Mouse (Mus musculus) retina, adult 2 months (tissue): ENCODE data around the gene Lef1.

Source experiments
- DNase-seq: peaks from one replicate; pipeline ENCODE4 v3.0.0-alpha.2; 2012; ENCODE audit warnings: low read depth, low spot score

The Lef1 gene

DNA sequence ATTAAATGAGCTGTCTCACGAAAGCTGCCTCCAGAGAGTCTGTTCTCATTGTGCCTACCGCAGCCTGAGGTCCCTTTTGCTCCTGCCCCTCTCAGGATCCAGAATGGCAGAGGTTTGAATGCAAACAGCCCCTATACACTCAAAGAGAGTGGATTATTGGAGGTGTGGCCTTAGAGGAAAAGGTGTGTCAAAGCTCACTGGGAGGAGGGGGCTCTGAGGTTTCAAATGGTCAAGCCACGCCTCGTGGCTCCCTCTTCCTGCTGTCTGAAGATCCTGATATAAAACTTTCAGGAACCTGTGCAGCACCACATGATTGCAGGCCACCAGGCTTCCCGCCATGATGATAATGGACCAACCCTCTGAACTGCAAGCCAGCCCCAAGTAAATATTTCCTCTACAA, 137.6 kb downstream of the Lef1 start:
- no peak for DNase-seq

DNA sequence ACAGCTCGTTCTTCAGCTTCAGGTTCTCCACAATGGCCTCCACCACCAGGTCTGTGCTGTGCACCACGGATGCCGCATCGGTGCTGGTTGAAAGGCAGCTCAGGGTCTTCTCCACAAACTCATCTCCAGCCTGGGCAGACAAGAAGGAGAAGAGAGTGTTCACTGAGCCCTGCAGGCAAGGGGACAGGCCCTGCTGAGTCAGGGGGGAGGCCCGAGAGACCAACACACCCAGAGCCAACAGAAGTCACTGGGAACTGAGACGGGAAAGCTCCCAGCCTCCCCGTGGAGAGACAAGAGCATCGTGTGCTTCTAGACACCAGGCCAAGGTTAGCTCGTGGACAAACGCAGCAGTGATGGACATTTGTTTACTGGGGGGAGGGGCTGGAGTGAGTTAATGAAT, 138.2 kb downstream of the Lef1 start:
- DNase-seq: no peak

DNA sequence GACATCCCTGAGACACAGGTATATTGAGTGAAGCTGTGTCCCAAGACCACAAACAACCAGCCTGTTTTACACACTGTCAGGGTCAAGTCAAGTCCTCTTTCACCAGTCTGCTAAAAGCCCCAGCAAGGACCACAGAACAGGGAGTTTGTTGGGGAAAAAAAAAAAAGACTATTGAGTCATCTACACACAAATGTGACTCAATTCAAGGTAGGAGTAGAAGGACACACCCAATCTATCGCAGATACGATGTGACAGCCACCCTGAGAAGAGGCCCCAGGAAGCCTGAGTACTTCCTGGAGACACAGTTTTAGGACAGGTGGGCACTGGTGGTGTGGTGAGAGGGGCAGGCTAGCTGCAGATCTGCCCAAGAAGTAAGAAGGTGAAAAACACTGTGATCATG, 140.0 kb downstream of the Lef1 start:
- DNase-seq: no peak

DNA sequence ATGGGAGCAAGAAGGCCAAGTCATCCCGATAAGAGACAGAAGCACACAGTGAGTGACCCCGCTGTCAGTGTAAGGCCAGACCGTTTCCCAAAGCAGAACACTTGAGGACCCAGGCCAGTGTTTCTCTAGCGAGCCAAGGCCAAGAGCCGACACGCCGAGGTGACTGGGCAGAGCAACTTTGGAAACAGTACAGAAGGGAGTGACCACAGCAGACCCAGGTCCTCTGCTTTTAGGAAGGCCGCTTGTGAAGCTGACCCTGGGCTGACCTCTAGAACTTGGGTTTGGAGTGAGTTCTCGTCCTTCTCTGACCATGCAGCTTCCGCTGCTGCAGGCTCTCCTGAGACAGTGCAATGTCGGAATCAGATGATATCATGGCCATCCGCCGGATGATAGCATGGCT, 140.7 kb downstream of the Lef1 start:
- DNase-seq: no peak

DNA sequence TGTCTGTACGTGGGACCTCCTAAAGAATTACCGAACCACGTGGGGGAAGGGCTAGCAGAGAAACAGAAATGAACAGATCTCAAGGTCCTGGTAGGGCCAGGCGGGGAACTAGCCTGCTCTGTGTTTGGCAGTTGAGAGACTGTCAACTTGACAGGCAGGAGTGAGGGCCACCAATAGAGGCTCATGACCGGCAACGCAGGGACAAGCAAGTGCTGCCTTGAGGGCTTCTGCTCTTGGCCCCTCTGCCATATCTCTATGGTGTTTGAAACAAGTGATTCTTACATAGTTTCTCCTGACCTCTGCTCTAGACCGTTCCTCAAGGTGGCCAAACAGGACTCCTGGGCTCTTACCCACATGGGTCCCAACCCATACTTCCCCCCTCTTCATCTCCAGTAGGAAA, 141.3 kb downstream of the Lef1 start:
- no peak for DNase-seq

DNA sequence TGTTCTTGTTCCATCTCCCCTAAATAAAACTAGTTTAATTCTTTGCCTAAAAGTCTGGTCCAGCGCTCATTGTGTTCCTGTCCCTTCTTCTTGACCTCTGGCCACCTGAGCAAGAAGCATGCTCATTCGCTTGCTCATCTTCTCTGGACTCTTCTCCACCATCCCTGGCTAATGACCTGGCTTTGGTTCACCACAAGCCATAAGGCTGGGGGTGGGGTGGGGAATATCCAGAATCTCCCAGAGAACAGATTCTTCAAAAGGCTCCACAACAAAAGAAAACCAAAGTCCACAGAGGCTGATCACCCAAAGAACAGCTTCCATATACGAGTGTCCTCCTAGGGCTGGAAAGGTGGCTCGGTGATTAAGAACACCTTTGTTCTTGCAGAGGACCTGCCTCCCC, 144.7 kb downstream of the Lef1 start:
- DNase-seq: no peak

DNA sequence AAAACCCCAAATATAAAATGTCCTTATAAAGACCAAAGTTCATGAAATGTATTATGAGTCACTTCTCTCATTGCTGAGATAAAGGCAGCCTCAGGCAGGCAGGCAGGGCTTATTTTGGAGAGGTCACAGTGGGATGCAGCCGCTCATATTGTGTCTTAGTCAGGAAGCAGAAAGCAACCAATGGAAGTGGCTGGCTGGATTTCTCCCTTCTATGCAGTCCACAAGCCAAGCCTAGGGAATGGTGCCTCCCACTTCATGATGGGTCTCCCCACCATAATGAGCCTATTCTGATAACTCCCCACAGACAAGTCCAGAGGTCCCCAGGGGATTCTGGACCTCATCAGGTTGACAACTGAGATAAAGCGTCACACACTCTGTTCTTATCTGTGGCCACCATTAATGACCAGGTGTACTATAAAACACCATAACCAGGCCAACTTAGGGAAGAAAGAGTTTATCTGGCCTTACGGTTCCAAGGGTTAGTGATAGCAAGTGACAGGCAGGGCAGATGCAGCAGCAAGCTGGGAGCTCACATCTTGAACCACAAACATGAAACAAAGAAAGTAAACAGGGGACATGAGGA, 145.2 kb downstream of the Lef1 start:
- DNase-seq: no peak

DNA sequence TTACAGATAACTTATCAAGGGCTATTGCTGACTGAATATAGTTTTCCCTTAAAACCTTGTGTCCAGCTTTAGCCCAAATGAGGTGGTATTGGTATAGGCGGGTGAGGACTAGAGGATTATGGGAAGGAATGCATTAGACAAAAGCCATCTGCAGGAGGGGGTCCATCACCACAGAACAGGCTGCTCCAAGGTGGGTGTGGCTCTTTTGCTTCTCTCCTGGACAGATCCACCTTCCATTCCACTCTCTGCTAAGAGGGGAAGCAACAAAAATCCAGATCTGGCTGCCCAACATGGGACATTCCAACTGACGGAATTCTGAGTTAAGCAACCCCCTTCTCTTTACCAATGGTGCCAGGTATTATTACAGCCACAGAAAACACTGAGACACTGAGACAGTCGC, 148.7 kb downstream of the Lef1 start:
- DNase-seq: no peak

DNA sequence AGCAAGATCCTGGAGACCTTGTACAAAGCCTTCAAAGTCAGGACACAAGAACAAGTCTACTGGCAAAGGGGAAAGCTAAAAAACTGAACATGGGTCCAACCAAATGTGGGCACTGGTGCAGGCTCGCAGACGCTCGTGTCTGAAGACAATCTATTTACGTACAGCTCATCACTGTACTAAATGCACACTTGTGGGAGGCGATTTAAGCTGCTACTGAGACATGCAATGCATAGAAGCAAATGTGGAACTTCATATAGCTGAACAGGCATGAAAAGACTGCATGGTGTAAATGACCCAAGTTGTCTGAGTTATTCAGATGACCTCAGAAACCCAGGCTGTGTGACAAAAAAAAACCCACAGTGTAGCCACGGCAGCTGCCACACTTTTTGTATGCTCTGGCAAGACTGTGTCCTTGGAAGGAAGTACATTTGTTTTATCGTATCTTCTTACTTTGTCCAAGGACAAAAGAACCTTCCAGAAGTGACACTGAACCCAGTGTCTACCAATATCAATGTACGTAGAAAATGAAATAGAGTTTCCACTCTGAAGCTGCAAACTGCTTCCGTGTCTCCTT, 149.2 kb downstream of the Lef1 start:
- DNase-seq: no peak

DNA sequence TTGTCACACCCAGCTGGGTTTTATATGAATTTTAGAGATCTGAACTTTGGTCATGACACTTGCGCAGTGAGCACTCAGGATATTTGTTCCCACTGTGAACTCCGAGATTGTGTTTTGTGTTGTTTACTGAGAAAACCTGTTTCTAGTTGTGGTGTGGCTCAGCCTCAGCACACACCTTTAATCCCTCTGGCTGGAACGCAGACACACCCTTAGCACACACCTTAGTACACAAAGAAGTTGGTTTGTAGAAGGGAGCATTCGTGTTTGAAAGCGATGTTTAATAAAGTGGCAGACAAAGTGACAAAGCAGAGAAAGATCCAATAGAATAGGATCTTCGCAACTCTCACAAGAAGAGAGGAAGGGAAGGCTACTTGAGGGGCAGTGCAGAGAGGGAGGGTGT, 150.1 kb downstream of the Lef1 start:
- no peak for DNase-seq

DNA sequence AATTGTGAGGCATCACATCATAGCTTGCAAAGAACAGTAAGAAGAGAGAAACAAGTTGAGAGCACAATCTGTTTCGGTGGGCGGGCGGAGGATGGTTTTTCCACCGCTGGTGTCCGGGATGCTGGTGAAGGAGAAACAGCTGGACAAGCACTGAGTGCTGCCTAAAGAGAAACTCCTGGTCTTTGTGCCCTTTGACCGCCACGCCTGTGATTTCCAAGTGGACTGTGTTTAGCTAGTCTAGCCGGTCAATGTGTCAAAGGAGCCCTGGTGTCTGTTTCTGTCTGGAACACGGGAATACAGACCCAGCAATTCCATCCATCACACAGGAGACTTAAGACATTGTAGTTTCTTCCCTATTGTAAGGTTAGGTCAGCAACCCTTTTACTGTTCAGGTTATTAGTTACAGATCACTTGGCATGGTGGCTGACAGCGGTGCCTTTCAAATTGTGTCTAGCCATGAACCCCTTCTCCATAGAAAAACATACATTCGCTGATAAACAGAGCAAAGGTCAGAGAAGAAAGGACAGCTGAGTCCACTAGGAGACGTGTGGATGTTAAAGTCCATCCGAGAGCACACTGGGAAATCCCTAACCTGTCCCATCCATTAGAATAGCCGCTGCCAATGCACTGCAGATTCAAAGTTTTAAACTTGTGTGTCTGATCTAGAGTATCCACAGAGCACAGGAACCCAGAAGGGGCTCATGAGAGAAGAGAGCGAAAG, 153.7 kb downstream of the Lef1 start:
- DNase-seq: no peak

DNA sequence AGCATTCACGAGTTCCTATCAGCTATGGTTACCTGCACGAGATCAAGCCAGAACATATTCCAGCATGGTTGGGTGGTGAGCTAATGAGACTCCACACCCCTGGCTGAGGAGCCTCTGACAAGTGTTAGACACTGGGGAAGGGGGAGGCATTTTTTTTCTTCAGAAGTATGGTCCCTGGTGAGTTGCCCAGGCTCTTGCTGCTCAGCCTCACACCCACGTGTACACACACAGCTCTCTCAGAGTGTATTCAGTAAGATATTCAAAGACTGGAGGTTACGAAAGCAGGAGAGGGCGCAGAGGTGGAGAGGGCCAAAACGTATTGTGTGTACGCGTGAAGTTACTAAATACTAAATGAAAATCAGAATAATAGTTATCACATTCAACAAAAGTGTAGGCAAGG, 155.2 kb downstream of the Lef1 start:
- DNase-seq: no peak

DNA sequence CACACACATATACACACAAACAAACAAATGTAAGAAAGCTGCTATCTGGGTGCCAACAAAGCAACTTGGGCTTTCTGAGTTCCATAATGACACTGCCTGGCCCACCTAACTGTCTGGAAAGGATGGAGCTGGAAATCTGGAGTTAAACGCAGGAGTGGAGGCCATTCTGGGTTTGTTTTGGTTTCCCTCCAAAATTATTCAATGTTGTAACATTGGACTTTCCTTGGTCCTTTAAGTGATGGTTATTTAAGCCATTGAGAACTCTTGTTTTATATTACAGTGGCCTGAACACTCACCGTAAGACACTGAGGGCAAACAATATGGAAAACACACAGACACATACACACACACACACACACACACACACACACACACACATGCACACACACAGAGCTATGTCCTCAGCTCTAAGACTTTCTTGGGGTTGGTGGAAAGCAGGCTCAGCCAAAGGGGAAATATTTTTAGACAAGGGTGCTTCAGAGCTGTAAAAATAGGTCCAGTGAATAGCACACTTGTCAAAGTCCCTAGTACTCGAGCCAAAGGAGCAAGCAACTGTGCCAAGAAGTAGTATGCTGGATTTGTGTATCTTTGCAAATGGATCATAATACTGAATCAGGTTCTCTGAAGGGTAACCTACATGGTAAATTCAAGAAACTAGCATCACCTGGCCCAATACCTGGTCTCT, 156.2 kb downstream of the Lef1 start:
- DNase-seq: no peak

DNA sequence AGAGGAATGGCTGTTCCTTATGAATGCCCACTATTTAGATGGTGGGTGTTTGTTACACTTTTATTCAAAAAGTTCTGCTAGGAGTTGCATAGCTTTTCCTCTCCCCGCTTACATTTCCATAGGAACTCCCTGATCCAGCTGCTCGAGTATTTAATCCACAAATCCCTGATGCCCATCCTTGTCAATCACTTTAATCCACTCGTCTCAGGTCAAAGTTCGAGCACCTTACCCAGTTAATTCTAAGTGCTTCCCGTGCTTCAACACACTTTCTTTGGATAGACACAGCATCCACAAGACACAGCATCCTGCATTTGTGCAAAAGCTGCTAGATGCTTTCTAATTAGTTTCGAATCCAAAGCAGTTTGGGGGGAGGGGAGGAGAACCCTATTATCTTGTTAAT, 160.1 kb downstream of the Lef1 start:
- DNase-seq: peak; percentile 74

DNA sequence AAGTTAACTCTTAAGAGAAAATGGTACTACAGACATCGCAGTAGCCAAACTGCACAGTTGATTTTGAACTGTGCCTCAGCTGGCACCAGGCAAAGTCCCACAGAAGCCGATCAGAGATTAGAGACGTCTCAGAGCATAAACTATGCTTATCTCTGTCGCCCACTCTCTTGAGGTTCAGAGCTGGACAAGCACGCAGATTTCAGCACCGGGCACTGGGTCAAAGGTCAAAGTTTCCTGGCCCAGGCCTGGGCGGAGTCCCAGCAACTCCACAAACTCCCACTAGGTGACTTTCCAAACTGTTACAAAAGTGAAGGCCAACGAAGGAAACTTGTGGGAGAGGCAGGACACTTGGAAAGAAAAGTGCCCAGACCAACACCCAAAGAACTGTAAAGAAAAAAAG, 160.9 kb downstream of the Lef1 start:
- DNase-seq: peak; percentile 8

DNA sequence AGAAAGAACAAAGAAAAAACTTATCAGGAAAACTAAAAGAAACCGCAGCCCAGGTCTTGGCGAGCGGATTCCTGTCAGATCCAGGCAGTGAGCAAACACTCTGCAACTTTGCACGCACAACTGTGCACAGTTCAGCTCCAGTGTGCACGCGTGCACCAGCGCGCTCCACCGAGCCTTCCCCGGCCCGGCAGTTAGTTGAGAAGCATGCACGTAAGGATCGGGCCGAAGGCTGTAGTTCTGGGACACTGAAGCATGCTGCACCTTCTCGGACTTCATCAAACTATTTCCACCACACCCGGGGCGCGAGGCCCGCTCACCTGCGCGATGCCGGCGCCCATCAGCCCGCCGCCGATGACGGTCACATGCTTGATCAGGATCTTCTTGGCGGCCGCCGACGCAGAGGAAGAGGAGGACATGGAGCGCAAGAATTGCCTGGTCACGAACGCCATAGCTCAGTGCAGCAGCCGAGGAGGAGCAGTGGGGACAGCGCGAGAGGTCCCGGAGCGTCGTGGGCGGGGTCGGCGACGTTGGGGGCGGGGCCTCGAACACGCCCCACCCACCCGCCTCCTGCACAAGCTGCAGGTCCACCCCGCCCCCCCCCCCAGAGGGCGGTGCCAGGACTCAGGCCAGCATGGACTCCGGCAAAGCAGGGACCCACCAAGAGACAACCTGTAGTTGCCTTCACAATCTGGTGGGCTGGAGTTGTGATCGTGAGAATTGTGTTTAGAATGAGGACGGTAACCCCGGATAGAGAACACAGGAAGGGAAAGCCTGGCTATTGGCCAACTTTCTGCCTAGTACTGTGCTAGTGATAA, 161.5 kb downstream of the Lef1 start, which contains the start of gene Hadh:
Gene Hadh, minus strand, starts transcription at position 543 of the 815 bp plus-strand sequence.
- peak; percentile 71 for DNase-seq

DNA sequence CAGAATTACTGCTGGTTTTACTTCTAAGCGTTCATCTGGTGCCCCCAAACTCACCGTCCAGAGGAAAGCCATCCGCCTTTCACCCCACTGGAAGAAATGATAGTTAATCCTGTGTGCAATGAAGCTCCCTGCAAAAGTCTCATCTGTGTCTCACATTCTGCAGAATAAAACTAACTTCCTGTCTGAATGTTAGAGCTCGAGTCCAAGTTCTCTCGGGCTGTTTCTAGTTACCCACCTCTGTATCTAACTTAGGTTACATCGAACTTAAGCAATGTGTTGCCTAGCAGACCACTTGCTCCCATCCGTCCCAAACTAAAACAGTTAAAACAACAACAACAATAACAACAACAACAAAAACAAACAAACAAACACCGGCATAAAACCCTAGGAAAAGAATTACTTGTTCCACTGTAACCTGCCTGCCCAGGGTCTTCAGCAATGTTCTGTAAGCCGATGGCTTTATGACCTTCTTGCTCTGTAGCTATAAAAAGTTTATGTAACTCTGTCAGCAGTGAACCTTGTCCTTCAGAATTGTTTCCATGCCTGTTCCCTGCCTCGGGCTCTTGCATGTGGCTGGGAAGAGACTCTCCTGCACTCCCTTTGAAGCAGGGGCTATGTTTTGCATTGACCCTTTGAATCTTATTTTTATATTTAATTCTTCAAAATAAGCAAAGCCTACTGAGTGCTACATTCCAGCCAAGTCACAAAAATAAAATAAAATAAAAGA, 162.3 kb downstream of the Lef1 start:
- DNase-seq: no peak
